Mouse (Mus musculus): ENCODE results near the gene Cdk14. TPM values are rescaled to one million over a fixed set of nuclear protein-coding genes. Genes with fewer than 3 reads are reported as not detected.

Cdk14 gene
- total RNA-seq, 1 experiment, result 3.5 TPM

DNA sequence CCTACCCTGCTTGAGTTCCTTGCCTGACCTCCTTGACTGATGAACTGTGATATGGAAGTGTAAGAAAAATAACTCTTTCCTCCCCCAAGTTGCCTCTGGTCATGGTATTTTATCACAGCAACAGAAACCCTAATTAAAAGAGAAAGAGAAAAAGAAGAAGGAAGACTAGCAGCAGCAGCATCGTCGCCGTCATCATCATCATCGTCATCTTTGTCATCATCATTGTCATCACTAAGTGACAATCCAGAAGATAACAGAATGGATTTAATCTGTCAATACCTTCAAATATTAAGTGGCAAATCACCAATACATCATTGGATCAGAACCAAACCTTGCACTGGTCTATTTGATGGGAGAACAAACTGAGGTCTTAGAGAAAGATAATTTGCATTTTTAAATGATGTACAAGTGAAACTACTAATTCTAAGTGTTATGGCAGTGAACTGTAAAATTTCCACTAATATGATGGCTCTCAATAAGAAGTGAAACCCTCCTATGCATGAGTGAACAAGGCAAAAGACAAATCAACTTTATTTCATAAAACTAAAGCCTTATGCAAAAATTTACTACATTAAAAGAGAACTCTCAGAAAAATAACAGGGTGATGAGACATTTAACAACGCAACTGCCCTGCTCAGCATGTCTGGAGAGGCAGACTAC, 225.4 kb downstream of the Cdk14 start:
- Histone ChIP-seq H3K9ac (ENCODE audit: insufficient read depth, low read depth, low read length, poor library complexity, severe bottlenecking) (no peak overlapping the region), H3K36me3 (ENCODE audit: control insufficient read depth, insufficient read depth, low read length, poor library complexity, severe bottlenecking) (no peaks in the 10 kb centered on the region), H3K4me1 (ENCODE audit: control insufficient read depth in 2 of 2, insufficient read depth in 2 of 2, low read length in 2 of 2, poor library complexity in 1 of 2) (no peaks in the 10 kb centered on the region), H3K4me3 (ENCODE audit: insufficient read depth in 1 of 2, low read depth in 1 of 2, low read length in 2 of 2, poor library complexity in 1 of 2, severe bottlenecking in 1 of 2) (no peak overlapping the region), H3K9me3 (ENCODE audit: control insufficient read depth, insufficient read depth, low read depth, low read length) (no peaks in the 10 kb centered on the region), H3K27ac (ENCODE audit: insufficient read depth, low read depth, low read length, poor library complexity, severe bottlenecking) (no peak overlapping the region)
- TF ChIP-seq CHD2 (IDR thresholded peaks at IDR 0.05; ENCODE audit: low read depth, low read length), result no peak
- no peak for TF ChIP-seq MAFK (IDR thresholded peaks at IDR 0.05; ENCODE audit: insufficient read depth, low read depth, low read length)
- TF ChIP-seq HCFC1 (IDR thresholded peaks at IDR 0.05; ENCODE audit: borderline replicate concordance, insufficient read depth, low read length), result no peak
- no peak for TF ChIP-seq ZNF384 (IDR thresholded peaks at IDR 0.05; ENCODE audit: low read depth, low read length)
- TF ChIP-seq ZC3H11A (IDR thresholded peaks at IDR 0.05; ENCODE audit: borderline replicate concordance, low read depth, low read length), result no peak
- in situ Hi-C loops (cut with MboI; ENCODE audit: low sequenced_read_pairs in 2 of 2, unreplicated experiment in 2 of 2), result no loop called here
- no peak for DNase-seq (ENCODE audit: low read depth, low spot score)

DNA sequence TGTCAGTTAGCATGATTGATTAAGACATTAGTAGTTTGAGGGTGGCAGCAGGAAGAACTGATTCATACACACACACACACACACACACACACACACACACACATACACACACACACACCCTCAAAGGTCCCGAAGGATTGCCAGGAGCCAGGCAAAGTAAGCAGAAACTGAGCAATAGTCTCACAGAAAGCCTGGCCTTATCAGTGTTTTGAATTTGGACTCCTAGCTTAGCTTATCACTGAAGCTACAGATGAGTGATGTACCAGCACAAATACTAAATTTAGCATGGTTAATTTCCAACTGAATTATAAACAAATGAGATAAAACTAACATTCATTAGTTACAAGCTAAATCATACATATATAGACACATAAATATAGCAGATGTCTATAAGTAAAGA, 230.5 kb downstream of the Cdk14 start:
- TF ChIP-seq HCFC1 (IDR thresholded peaks at IDR 0.05; ENCODE audit: borderline replicate concordance, insufficient read depth, low read length) (no peak), CHD2 (IDR thresholded peaks at IDR 0.05; ENCODE audit: low read depth, low read length) (no peak), ZC3H11A (IDR thresholded peaks at IDR 0.05; ENCODE audit: borderline replicate concordance, low read depth, low read length) (no peak), MAFK (IDR thresholded peaks at IDR 0.05; ENCODE audit: insufficient read depth, low read depth, low read length) (no peak)
- Histone ChIP-seq H3K9me3 (ENCODE audit: control insufficient read depth, insufficient read depth, low read depth, low read length) (no peaks in the 10 kb centered on the region), H3K27ac (ENCODE audit: insufficient read depth, low read depth, low read length, poor library complexity, severe bottlenecking) (no peak overlapping the region), H3K4me3 (ENCODE audit: insufficient read depth in 1 of 2, low read depth in 1 of 2, low read length in 2 of 2, poor library complexity in 1 of 2, severe bottlenecking in 1 of 2) (no peak overlapping the region), H3K36me3 (ENCODE audit: control insufficient read depth, insufficient read depth, low read length, poor library complexity, severe bottlenecking) (no peaks in the 10 kb centered on the region), H3K4me1 (ENCODE audit: control insufficient read depth in 2 of 2, insufficient read depth in 2 of 2, low read length in 2 of 2, poor library complexity in 1 of 2) (no peaks in the 10 kb centered on the region), H3K9ac (ENCODE audit: insufficient read depth, low read depth, low read length, poor library complexity, severe bottlenecking) (no peak overlapping the region)
- DNase-seq (ENCODE audit: low read depth, low spot score), result no peak
- in situ Hi-C loops (cut with MboI; ENCODE audit: low sequenced_read_pairs in 2 of 2, unreplicated experiment in 2 of 2), result no loop called here

DNA sequence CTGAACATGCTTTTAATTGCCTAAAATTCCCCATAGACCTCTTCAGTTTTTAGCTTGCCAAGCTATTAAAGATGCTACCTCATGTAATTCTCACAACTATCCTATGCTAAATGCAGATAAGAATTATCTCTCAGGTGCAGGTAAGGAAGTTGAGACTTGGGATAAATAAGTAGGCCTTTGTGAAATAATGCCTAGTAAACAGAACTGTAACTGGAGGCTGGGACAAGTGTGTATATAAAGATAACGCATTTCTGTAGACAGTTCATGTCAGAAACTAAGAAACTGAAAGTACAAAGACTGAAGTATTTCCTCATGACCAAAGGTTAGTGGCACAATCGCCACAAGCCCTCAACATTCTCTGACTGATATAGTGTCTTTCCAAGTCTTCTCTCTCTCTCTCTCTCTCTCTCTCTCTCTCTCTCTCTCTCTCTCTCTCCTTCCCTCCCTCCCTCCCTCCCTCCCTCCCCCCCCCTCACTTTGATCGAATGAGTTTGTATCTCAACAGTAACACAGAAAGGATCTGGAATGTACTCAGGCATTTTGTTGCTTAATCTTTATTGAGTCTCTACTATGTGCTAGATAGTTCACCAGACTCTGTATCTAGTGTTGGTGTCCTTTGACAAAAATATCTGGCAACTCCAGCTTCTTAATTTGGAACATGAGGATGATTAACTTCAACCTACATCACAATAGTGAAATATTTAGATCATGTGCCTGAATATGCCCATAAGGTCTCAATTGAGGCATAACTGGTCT, 233.9 kb downstream of the Cdk14 start:
- H3K4me3 ChIP-seq (ENCODE audit: insufficient read depth in 1 of 2, low read depth in 1 of 2, low read length in 2 of 2, poor library complexity in 1 of 2, severe bottlenecking in 1 of 2), result no peak overlapping the region
- no peak overlapping the region for H3K9ac ChIP-seq (ENCODE audit: insufficient read depth, low read depth, low read length, poor library complexity, severe bottlenecking)
- H3K27ac ChIP-seq (ENCODE audit: insufficient read depth, low read depth, low read length, poor library complexity, severe bottlenecking), result no peak overlapping the region
- in situ Hi-C loops (cut with MboI; ENCODE audit: low sequenced_read_pairs in 2 of 2, unreplicated experiment in 2 of 2), result no loop called here
- no peak for TF ChIP-seq MAFK (IDR thresholded peaks at IDR 0.05; ENCODE audit: insufficient read depth, low read depth, low read length)
- no peaks in the 10 kb centered on the region for H3K4me1 ChIP-seq (ENCODE audit: control insufficient read depth in 2 of 2, insufficient read depth in 2 of 2, low read length in 2 of 2, poor library complexity in 1 of 2)
- no peaks in the 10 kb centered on the region for H3K9me3 ChIP-seq (ENCODE audit: control insufficient read depth, insufficient read depth, low read depth, low read length)
- no peak for DNase-seq (ENCODE audit: low read depth, low spot score)
- H3K36me3 ChIP-seq (ENCODE audit: control insufficient read depth, insufficient read depth, low read length, poor library complexity, severe bottlenecking), result no peaks in the 10 kb centered on the region

DNA sequence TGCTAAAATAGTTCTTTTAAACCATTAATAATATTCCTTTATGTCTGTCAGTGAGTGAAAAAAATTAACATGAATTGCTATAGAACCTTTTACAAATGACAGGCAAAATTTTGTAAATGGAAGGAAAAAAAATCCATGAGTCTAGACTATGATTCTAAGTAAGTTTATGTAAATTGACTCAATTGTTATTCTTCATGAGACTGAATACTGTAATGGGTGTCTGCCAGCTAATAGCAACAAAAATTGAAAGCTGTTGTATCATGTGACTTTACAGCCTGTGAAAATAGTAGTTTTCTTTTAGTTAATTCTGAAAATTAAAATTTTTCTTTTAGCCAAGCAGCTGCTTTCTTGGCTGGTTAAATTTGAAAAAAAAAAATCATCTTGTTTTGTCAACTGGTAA, 234.6 kb downstream of the Cdk14 start:
- no peak overlapping the region for H3K27ac ChIP-seq (ENCODE audit: insufficient read depth, low read depth, low read length, poor library complexity, severe bottlenecking)
- in situ Hi-C loops (cut with MboI; ENCODE audit: low sequenced_read_pairs in 2 of 2, unreplicated experiment in 2 of 2), result no loop called here

More for the DNA sequence above, 234.6 kb downstream of the Cdk14 start:
- H3K4me3 ChIP-seq (ENCODE audit: insufficient read depth in 1 of 2, low read depth in 1 of 2, low read length in 2 of 2, poor library complexity in 1 of 2, severe bottlenecking in 1 of 2), result no peak overlapping the region
- no peaks in the 10 kb centered on the region for H3K9me3 ChIP-seq (ENCODE audit: control insufficient read depth, insufficient read depth, low read depth, low read length)
- DNase-seq (ENCODE audit: low read depth, low spot score), result no peak
- H3K36me3 ChIP-seq (ENCODE audit: control insufficient read depth, insufficient read depth, low read length, poor library complexity, severe bottlenecking), result no peaks in the 10 kb centered on the region
- TF ChIP-seq HCFC1 (IDR thresholded peaks at IDR 0.05; ENCODE audit: borderline replicate concordance, insufficient read depth, low read length) (no peak), CHD2 (IDR thresholded peaks at IDR 0.05; ENCODE audit: low read depth, low read length) (no peak), MAFK (IDR thresholded peaks at IDR 0.05; ENCODE audit: insufficient read depth, low read depth, low read length) (no peak), ZC3H11A (IDR thresholded peaks at IDR 0.05; ENCODE audit: borderline replicate concordance, low read depth, low read length) (no peak), ZNF384 (IDR thresholded peaks at IDR 0.05; ENCODE audit: low read depth, low read length) (no peak)
- H3K4me1 ChIP-seq (ENCODE audit: control insufficient read depth in 2 of 2, insufficient read depth in 2 of 2, low read length in 2 of 2, poor library complexity in 1 of 2), result no peaks in the 10 kb centered on the region
- H3K9ac ChIP-seq (ENCODE audit: insufficient read depth, low read depth, low read length, poor library complexity, severe bottlenecking), result no peak overlapping the region

All from ES-E14 (cell line).